Mouse (Mus musculus) limb, embryonic 14.5 days (tissue): ENCODE results near the gene Sorcs2. TPM values are rescaled to one million over a fixed set of nuclear protein-coding genes. Genes with fewer than 3 reads are reported as not detected.
A peak's percentile ranks its signal among the peaks of the same experiment; 100 is the strongest.

Source experiments
- ATAC-seq: fragments of 200-750 bp; cut with Nextera tagmentation; 2 replicates; pipeline ENCODE4 v1.8.0; 2017; ENCODE audit warnings: low read depth, moderate number of reproducible peaks, moderate TSS enrichment; ENCODE audit not compliant: low FRiP score
- DNase-seq: peaks from one replicate; pipeline ENCODE4 v3.0.0-alpha.2; 2015; ENCODE audit warnings: low spot score
- H3K27ac ChIP-seq: fragments of 300-500 bp; sonication (generic); replicated peaks from 2 replicates; pipeline ENCODE4 v1.5.1; 2014; ENCODE audit warnings: low read depth, mild to moderate bottlenecking, low read length, moderate library complexity, mixed read lengths
- H3K27me3 ChIP-seq: fragments of 300-500 bp; sonication (generic); 2 replicates; pipeline ENCODE4 v1.6.1; 2014; ENCODE audit warnings: low read length, mixed read lengths; ENCODE audit not compliant: control insufficient read depth, insufficient read depth
- H3K36me3 ChIP-seq: fragments of 300-500 bp; sonication (generic); 2 replicates; pipeline ENCODE4 v1.6.1; 2014; ENCODE audit warnings: mild to moderate bottlenecking, low read length, moderate library complexity, mixed read lengths; ENCODE audit not compliant: control insufficient read depth, insufficient read depth
- H3K4me1 ChIP-seq: fragments of 300-500 bp; sonication (generic); 2 replicates; pipeline ENCODE4 v1.6.1; 2014; ENCODE audit warnings: antibody characterized with exemption, low read length, mixed read lengths; ENCODE audit not compliant: control insufficient read depth, insufficient read depth
- H3K4me2 ChIP-seq: fragments of 300-500 bp; sonication (generic); replicated peaks from 2 replicates; pipeline ENCODE4 v1.6.1; 2014; ENCODE audit warnings: low read depth, mild to moderate bottlenecking, low read length, moderate library complexity; ENCODE audit not compliant: severe bottlenecking
- H3K4me3 ChIP-seq: fragments of 300-500 bp; sonication (generic); replicated peaks from 2 replicates; pipeline ENCODE4 v1.5.1; 2014; ENCODE audit warnings: low read length
- H3K9ac ChIP-seq: fragments of 300-500 bp; sonication (generic); 2 replicates; pipeline ENCODE4 v1.6.1; 2014; ENCODE audit warnings: mild to moderate bottlenecking, low read depth, low read length, moderate library complexity; ENCODE audit not compliant: severe bottlenecking
- H3K9me3 ChIP-seq: fragments of 300-500 bp; sonication (generic); 2 replicates; pipeline ENCODE4 v1.6.1; 2016; ENCODE audit warnings: low read length; ENCODE audit not compliant: control insufficient read depth
- POLR2A ChIP-seq: fragments of 200-500 bp; IDR thresholded peaks from 2 replicates; pipeline ENCODE4 v1.8.0; 2012; ENCODE audit warnings: inconsistent platforms, mild to moderate bottlenecking, moderate library complexity, borderline replicate concordance; ENCODE audit not compliant: insufficient read depth, insufficient read length; ENCODE audit errors: extremely low read depth
- WGBS: fragments of 180-500 bp; shearing (Covaris S2); extraction: QIAGEN DNeasy Blood & Tissue Kit; methylation state at CpG from one replicate; pipeline ENCODE4 v1.1.7; 2014; 5-methylcytosine and 5-hydroxymethylcytosine counted together
- polyA plus RNA-seq, 2 experiments: library from polyadenylated mRNA; depleted of rRNA in 1 of 2; stranded (reverse) in 1 of 2; unstranded in 1 of 2; fragments of >200 nt; fragmentation: Nextera tagmentation in 1 of 2; extraction: Ambion mirVana in 1 of 2; gene quantifications; 2 replicates each; pipeline versions ENCODE4 v1.2.1 to v1.2.3; 2012 to 2014

Gene Sorcs2
- polyA plus RNA-seq, 2 experiments = 25.4 to 34.4 TPM

DNA sequence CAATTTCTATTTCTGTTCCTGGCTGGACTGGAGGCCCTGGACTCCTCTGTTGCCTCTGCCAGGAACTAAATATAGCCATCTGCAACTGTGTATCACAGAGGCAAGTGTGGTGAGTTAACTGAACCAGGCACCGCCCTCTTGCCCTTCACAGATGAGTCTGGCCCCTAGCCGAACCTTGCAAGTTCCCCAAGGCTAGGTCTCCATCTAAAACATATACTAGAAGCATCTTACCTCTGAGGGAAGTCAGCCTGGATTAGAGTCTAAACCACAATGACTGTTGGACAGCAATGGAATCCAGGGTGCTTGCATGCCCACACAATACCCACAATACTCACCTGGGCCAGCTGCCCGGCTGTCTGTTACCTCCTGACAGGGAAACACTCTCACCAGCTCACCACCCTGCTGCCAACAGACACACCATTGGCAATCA, 30.7 kb downstream of the Sorcs2 start:
- Histone ChIP-seq H3K4me2 (no peak overlapping the region), H3K4me1 (peaks cover 46% of the 10 kb centered on the region), H3K9me3 (no peaks in the 10 kb centered on the region), H3K9ac (no peak overlapping the region), H3K36me3 (no peaks in the 10 kb centered on the region), H3K27me3 (no peaks in the 10 kb centered on the region), H3K4me3 (no peak overlapping the region), H3K27ac (no peak overlapping the region)
- WGBS = 54% methylated on average over 3 of the region's 3 CpGs
- ATAC-seq (no peak), DNase-seq (no peak)
- TF ChIP-seq POLR2A = no peak

DNA sequence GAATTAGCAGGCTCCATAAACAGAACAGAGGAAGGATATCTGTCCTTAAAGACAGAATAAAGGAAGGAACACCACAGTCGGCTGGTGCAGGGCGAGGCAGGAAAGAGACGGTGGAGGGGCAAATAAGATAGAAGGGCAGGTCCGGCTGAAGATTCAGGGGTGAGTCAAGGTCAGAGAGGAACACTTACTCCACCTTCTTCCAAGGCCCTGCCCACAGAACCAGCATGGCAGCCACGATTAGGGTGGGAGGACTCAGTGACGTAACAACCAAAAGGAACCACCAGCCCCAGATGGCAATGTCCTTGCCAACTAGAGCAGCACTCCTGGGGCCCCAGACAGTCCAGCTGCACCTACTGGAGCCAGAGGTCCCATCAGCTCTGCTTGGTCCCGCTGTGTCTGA, 36.2 kb downstream of the Sorcs2 start:
- peaks cover 31% of the 10 kb centered on the region for H3K4me1 ChIP-seq
- no peak overlapping the region for H3K4me2 ChIP-seq
- no peaks in the 10 kb centered on the region for H3K27me3 ChIP-seq
- H3K27ac ChIP-seq = no peak overlapping the region
- no peaks in the 10 kb centered on the region for H3K9me3 ChIP-seq
- H3K9ac ChIP-seq = no peak overlapping the region
- no peak for TF ChIP-seq POLR2A
- DNase-seq (no peak), ATAC-seq (no peak)
- no peaks in the 10 kb centered on the region for H3K36me3 ChIP-seq
- 86% methylated on average over 7 of the region's 7 CpGs for WGBS
- no peak overlapping the region for H3K4me3 ChIP-seq

DNA sequence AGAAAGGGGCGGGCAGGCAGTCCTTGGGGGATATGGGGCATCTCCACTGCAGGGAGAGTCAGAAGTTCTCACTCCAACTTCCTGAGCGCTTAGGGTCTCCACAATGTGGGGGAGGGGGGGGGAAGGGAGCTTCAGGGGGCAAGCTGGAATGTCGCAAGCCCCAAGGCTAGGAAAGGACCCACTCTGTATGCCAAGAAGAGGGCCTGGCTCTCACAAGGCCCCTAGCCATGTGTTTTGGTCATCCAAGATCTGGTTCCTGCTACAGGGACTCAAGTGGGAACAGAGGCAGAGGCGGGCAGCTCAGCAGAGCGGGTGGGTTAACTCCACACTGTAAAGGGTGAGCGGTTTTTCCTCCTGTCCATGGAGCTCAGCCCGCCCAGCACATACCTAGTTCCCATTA, 37.6 kb downstream of the Sorcs2 start:
- ATAC-seq (no peak), DNase-seq (no peak)
- no peak overlapping the region for H3K4me2 ChIP-seq
- peaks cover 29% of the 10 kb centered on the region for H3K4me1 ChIP-seq
- 70% methylated on average over 7 of the region's 7 CpGs for WGBS
- H3K36me3 ChIP-seq = no peaks in the 10 kb centered on the region
- TF ChIP-seq POLR2A = no peak
- H3K9ac ChIP-seq = no peak overlapping the region
- no peak overlapping the region for H3K4me3 ChIP-seq
- no peaks in the 10 kb centered on the region for H3K9me3 ChIP-seq
- H3K27me3 ChIP-seq = no peaks in the 10 kb centered on the region
- no peak overlapping the region for H3K27ac ChIP-seq

DNA sequence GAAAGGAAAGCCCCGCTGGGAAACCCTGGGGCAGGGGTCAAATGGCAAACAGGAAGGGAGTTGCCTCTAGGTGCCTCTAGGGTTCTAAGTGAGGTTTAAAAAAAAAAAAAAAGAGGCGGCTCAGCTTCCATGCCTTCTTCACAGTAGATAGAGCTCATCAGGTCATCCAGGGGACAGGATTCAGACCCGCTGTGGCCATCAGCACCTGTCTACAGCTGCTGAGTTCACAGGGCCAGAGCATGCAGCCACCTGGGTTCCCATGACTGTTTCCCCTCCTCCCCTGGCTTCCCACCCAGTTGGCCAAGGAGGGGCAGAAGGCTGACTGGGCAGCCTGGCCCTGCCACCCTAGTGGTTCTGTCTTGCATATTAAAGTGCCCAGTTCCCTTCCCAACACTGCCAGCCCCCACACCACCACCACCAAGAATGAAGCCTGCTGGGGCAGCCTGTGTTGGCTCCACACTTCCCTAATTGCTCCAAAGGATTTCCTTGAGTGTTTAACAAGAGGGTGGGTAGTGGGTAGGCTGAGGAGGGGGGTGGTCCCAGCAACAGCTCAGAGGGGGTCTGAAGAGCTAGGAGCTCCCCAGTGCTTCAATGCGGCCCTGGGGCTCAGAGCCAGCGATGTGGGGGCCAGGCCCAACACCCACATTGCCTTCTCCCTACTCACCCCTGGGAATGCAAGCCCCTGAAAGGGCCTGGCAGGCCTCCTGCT, 38.2 kb downstream of the Sorcs2 start:
- no peak overlapping the region for H3K27ac ChIP-seq
- no peak for TF ChIP-seq POLR2A
- DNase-seq = no peak
- no peaks in the 10 kb centered on the region for H3K9me3 ChIP-seq
- H3K4me2 ChIP-seq = no peak overlapping the region
- H3K9ac ChIP-seq = no peak overlapping the region
- 53% methylated on average over 5 of the region's 5 CpGs for WGBS
- peak; percentile 7; the same call in 1 of the 2 replicates for ATAC-seq
- no peaks in the 10 kb centered on the region for H3K36me3 ChIP-seq
- no peaks in the 10 kb centered on the region for H3K27me3 ChIP-seq
- H3K4me3 ChIP-seq = no peak overlapping the region
- H3K4me1 ChIP-seq = peaks cover 29% of the 10 kb centered on the region

DNA sequence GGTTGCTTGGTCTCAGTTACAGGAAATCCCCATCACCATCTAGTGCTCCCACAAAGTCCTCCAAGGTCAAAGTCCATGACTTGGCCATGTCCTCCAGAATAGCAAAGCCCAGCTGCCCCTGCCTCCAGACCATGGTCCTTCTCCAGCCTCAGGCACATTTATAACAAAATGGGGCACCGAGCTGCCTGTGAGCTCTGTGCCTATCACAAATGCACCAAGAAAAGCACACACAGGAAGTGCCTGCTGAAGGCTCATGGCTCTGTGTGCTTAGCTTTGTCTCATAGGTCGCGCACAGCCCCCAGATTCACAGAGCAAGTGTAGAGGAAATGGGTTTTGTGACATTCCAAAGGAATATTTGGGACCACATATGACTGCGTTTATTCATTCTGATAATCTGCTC, 39.8 kb downstream of the Sorcs2 start:
- H3K27ac ChIP-seq = no peak overlapping the region
- no peak for ATAC-seq
- no peaks in the 10 kb centered on the region for H3K27me3 ChIP-seq
- DNase-seq = no peak
- no peaks in the 10 kb centered on the region for H3K36me3 ChIP-seq
- 75% methylated on average over 4 of the region's 4 CpGs for WGBS
- H3K4me2 ChIP-seq = no peak overlapping the region
- no peak overlapping the region for H3K9ac ChIP-seq
- no peak overlapping the region for H3K4me3 ChIP-seq
- H3K9me3 ChIP-seq = no peaks in the 10 kb centered on the region
- no peak for TF ChIP-seq POLR2A
- peaks cover 26% of the 10 kb centered on the region for H3K4me1 ChIP-seq
